Mouse (Mus musculus) limb, embryonic 14.5 days (tissue): ENCODE measurements around the gene Cecr2. TPM values are rescaled to one million over a fixed set of nuclear protein-coding genes. Genes with fewer than 3 reads are reported as not detected.

Experiments used
- ATAC-seq: fragments of 200-750 bp; cut with Nextera tagmentation; 2 replicates; pipeline ENCODE4 v1.8.0; 2017; ENCODE audit warnings: low read depth, moderate number of reproducible peaks, moderate TSS enrichment; ENCODE audit not compliant: low FRiP score
- DNase-seq: peaks from one replicate; pipeline ENCODE4 v3.0.0-alpha.2; 2015; ENCODE audit warnings: low spot score
- H3K27ac ChIP-seq: fragments of 300-500 bp; sonication (generic); replicated peaks from 2 replicates; pipeline ENCODE4 v1.5.1; 2014; ENCODE audit warnings: low read depth, mild to moderate bottlenecking, low read length, moderate library complexity, mixed read lengths
- H3K27me3 ChIP-seq: fragments of 300-500 bp; sonication (generic); 2 replicates; pipeline ENCODE4 v1.6.1; 2014; ENCODE audit warnings: low read length, mixed read lengths; ENCODE audit not compliant: control insufficient read depth, insufficient read depth
- H3K36me3 ChIP-seq: fragments of 300-500 bp; sonication (generic); 2 replicates; pipeline ENCODE4 v1.6.1; 2014; ENCODE audit warnings: mild to moderate bottlenecking, low read length, moderate library complexity, mixed read lengths; ENCODE audit not compliant: control insufficient read depth, insufficient read depth
- H3K4me1 ChIP-seq: fragments of 300-500 bp; sonication (generic); 2 replicates; pipeline ENCODE4 v1.6.1; 2014; ENCODE audit warnings: antibody characterized with exemption, low read length, mixed read lengths; ENCODE audit not compliant: control insufficient read depth, insufficient read depth
- H3K4me2 ChIP-seq: fragments of 300-500 bp; sonication (generic); replicated peaks from 2 replicates; pipeline ENCODE4 v1.6.1; 2014; ENCODE audit warnings: low read depth, mild to moderate bottlenecking, low read length, moderate library complexity; ENCODE audit not compliant: severe bottlenecking
- H3K4me3 ChIP-seq: fragments of 300-500 bp; sonication (generic); replicated peaks from 2 replicates; pipeline ENCODE4 v1.5.1; 2014; ENCODE audit warnings: low read length
- H3K9ac ChIP-seq: fragments of 300-500 bp; sonication (generic); 2 replicates; pipeline ENCODE4 v1.6.1; 2014; ENCODE audit warnings: mild to moderate bottlenecking, low read depth, low read length, moderate library complexity; ENCODE audit not compliant: severe bottlenecking
- H3K9me3 ChIP-seq: fragments of 300-500 bp; sonication (generic); 2 replicates; pipeline ENCODE4 v1.6.1; 2016; ENCODE audit warnings: low read length; ENCODE audit not compliant: control insufficient read depth
- POLR2A ChIP-seq: fragments of 200-500 bp; IDR thresholded peaks from 2 replicates; pipeline ENCODE4 v1.8.0; 2012; ENCODE audit warnings: inconsistent platforms, mild to moderate bottlenecking, moderate library complexity, borderline replicate concordance; ENCODE audit not compliant: insufficient read depth, insufficient read length; ENCODE audit errors: extremely low read depth
- WGBS: fragments of 180-500 bp; shearing (Covaris S2); extraction: QIAGEN DNeasy Blood & Tissue Kit; methylation state at CpG from one replicate; pipeline ENCODE4 v1.1.7; 2014; 5-methylcytosine and 5-hydroxymethylcytosine counted together
- polyA plus RNA-seq, 2 experiments: library from polyadenylated mRNA; depleted of rRNA in 1 of 2; stranded (reverse) in 1 of 2; unstranded in 1 of 2; fragments of >200 nt; fragmentation: Nextera tagmentation in 1 of 2; extraction: Ambion mirVana in 1 of 2; gene quantifications; 2 replicates each; pipeline versions ENCODE4 v1.2.1 to v1.2.3; 2012 to 2014

Gene Cecr2
- polyA plus RNA-seq, 2 experiments: 4.1 to 4.8 TPM

DNA sequence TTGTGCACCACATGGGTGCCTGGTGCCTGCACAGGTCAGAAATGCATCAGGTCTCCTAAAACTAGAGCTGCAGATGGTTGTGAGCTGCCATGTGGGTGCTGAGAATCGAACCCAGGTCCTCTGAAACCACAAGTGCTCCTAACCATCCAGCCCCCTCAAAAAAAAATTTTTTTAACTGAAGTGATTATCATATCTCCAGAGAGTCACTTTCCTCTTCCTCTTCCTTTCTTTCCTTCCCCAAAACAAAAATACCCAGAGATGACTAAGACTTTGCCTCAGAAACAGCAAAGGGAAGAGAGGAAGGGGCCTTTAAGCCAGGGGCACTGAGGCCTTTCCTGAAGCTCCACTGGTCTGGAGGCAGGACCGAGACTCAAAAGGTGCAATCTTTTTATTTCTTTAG is 116.8 kb downstream of the Cecr2 start:
- no peak for TF ChIP-seq POLR2A
- H3K36me3 ChIP-seq: no peaks in the 10 kb centered on the region
- no peak overlapping the region for H3K4me2 ChIP-seq
- no peak overlapping the region for H3K27ac ChIP-seq
- ATAC-seq: no peak
- H3K27me3 ChIP-seq: no peaks in the 10 kb centered on the region
- H3K9me3 ChIP-seq: no peaks in the 10 kb centered on the region
- no peak for DNase-seq
- 91% methylated on average over 2 of the region's 2 CpGs for WGBS
- H3K4me1 ChIP-seq: no peaks in the 10 kb centered on the region
- H3K4me3 ChIP-seq: no peak overlapping the region
- no peak overlapping the region for H3K9ac ChIP-seq

DNA sequence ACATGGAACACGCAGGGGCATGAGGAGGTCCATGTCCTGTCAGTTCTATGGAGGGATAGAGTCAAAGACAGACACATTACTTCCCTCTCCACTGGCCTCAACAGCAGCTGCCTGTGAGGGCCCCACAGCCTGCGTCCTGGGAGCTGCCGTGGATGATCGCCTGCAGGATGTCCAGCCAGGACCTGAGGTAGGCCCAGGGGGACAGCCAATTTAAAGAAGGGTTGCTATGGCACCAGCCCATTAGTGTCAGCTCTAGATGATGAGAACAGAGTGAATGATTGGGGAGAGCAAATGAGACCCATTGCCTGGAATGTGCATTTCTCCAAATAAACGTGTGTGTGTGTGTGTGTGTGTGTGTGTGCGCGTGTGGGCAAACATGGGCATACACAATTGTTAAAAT is 118.2 kb downstream of the Cecr2 start:
- no peak for TF ChIP-seq POLR2A
- Histone ChIP-seq H3K4me2 (no peak overlapping the region), H3K27ac (no peak overlapping the region), H3K9me3 (no peaks in the 10 kb centered on the region), H3K4me3 (no peak overlapping the region), H3K36me3 (no peaks in the 10 kb centered on the region), H3K27me3 (no peaks in the 10 kb centered on the region), H3K9ac (no peak overlapping the region), H3K4me1 (no peaks in the 10 kb centered on the region)
- DNase-seq (no peak), ATAC-seq (no peak)
- WGBS: 58% methylated on average over 7 of the region's 7 CpGs

DNA sequence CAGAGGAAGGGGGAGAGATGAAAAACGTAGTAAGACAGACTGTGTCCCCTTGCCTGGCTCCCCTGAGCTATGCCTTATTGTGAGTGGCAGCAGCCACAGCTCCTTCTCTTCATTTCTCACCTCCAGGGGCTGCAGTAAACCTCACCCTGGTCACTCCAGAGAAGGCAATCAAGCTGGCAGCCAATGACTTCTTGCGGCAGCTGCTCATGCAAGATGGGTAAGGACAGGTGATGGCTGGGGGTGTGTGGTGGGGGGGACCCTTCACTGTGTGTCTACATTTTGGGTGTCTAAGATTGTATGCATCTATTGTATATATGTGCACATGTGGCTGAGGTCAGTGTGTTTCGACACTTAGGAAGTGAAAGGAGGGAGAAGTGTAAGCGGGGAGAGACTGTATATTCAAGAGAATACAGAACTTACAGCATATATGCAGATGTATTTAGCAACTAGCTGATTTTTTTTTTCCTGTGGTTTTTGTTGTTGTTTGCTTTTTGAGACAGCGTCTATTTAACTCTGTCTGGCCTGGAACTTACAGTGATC is 122.0 kb downstream of the Cecr2 start:
- H3K4me1 ChIP-seq: no peaks in the 10 kb centered on the region
- no peak overlapping the region for H3K27ac ChIP-seq
- H3K4me3 ChIP-seq: no peak overlapping the region
- DNase-seq (no peak), ATAC-seq (no peak)
- H3K9me3 ChIP-seq: no peaks in the 10 kb centered on the region
- no peak for TF ChIP-seq POLR2A
- WGBS: 69% methylated on average over 5 of the region's 5 CpGs
- H3K9ac ChIP-seq: no peak overlapping the region
- no peak overlapping the region for H3K4me2 ChIP-seq
- no peaks in the 10 kb centered on the region for H3K27me3 ChIP-seq
- H3K36me3 ChIP-seq: peaks cover 12% of the 10 kb centered on the region

DNA sequence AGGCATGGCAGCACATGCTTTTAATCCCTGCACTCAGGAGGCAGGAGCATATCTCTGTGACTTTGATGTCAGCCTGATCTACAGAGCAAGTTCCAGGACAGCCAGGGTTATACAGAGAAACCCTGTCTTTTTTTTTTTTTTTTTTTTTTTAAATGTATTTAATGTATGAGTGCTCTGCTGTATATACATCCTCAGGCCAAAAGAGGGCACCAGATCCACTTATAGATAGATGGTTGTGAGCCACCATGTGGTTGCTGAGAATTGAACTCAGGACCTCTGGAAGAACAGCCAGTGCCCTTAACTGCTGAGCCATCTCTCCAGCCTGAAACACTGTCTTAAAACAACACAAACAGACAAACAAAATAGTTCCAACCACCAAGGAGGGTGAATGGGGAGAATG is 122.7 kb downstream of the Cecr2 start:
- no peak overlapping the region for H3K4me2 ChIP-seq
- no peak for ATAC-seq
- no peak overlapping the region for H3K27ac ChIP-seq
- H3K4me1 ChIP-seq: no peaks in the 10 kb centered on the region
- no peaks in the 10 kb centered on the region for H3K27me3 ChIP-seq
- no peak for TF ChIP-seq POLR2A
- H3K36me3 ChIP-seq: peaks cover 20% of the 10 kb centered on the region
- H3K9me3 ChIP-seq: no peaks in the 10 kb centered on the region
- DNase-seq: peak; percentile 44
- H3K9ac ChIP-seq: no peak overlapping the region
- H3K4me3 ChIP-seq: no peak overlapping the region

DNA sequence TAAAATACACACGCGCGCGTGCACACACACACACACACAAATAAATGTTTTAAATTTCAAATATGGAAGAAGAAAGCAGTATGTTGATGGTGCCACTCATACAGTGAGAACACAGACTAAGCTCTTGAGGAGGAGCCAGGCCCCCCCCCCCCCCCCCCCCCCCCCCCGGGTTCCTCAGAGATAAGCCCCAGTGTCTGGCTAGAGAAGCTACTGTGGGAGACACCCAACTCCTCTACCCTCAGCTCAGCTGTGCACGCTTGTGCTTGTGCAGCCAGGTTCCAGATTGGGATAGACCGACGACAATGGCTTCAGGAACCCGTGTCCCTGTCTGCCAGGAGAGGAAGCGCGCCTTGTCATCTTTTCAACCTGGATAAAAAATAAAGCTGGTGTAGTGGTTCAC is 124.0 kb downstream of the Cecr2 start:
- 91% methylated on average over 11 of the region's 11 CpGs for WGBS
- no peak overlapping the region for H3K27ac ChIP-seq
- H3K9ac ChIP-seq: no peak overlapping the region
- no peaks in the 10 kb centered on the region for H3K9me3 ChIP-seq
- peaks cover 32% of the 10 kb centered on the region for H3K36me3 ChIP-seq
- H3K27me3 ChIP-seq: no peaks in the 10 kb centered on the region
- no peaks in the 10 kb centered on the region for H3K4me1 ChIP-seq
- DNase-seq (no peak), ATAC-seq (no peak)
- no peak for TF ChIP-seq POLR2A
- H3K4me2 ChIP-seq: no peak overlapping the region
- no peak overlapping the region for H3K4me3 ChIP-seq

DNA sequence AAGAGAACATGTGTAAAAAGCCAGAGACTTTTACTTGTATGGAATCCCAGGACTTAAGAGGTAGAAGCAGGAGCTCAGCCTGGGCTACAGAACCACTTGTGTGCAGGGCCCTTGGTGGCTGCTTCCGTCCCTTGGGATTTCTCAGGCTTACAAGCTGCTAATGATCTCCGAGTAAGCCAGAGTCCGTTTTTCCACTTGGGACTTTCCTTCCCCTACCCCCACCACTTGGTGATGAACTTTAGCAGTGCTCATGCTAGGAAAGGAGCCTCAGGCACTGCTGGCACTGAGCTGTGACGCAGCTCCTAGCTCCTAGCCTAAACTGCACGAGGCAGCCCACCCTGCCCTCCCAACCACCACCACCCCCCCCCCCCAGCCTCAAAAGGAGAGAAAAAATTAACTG is 124.5 kb downstream of the Cecr2 start:
- H3K4me3 ChIP-seq: no peak overlapping the region
- no peak overlapping the region for H3K4me2 ChIP-seq
- no peaks in the 10 kb centered on the region for H3K9me3 ChIP-seq
- no peaks in the 10 kb centered on the region for H3K4me1 ChIP-seq
- ATAC-seq (no peak), DNase-seq (no peak)
- H3K36me3 ChIP-seq: peaks cover 38% of the 10 kb centered on the region
- H3K9ac ChIP-seq: no peak overlapping the region
- H3K27me3 ChIP-seq: no peaks in the 10 kb centered on the region
- WGBS: 34% methylated on average over 5 of the region's 5 CpGs
- no peak for TF ChIP-seq POLR2A
- no peak overlapping the region for H3K27ac ChIP-seq
